Mouse (Mus musculus) lung, adult 2 months (tissue): ENCODE measurements at regions not wholly inside any gene's neighbourhood (a gene's known extent, or its start where the extent isn't known, plus 50 kb on each side); places are given as distances from the start of the nearest gene placed in this dataset.

Experiments
- CTCF ChIP-seq: fragments of 200-500 bp; IDR thresholded peaks from 2 replicates; pipeline ENCODE4 v1.5.1; 2011; ENCODE audit warnings: mild to moderate bottlenecking, low read length, control low read depth; ENCODE audit not compliant: insufficient read depth
- POLR2A ChIP-seq: fragments of 200-500 bp; IDR thresholded peaks from 2 replicates; pipeline ENCODE4 v1.6.1; 2011; ENCODE audit warnings: low read depth, mild to moderate bottlenecking, control low read depth, low read length, borderline replicate concordance; ENCODE audit errors: extremely low read depth

DNA sequence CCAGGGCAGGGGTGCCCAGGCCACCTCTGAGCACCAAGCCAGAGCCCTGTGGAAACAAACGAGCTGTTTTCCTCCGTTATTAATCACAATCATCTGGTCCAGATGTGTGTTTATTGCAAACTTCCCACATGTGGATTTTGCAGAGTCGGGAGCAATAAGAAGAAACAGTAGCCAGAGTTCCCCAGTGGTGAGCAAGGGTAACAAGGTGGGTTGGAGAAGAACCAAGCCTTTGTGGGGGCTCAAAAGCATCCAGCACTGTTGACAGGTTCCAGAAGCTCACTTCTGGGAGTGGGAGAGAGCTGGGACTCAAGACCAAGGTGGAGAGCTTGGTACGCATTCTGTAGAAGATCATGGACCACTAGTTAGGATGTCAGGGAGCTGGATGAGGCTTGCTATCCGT lies 63.6 kb downstream of the Hif1an start:
- no peak for TF ChIP-seq POLR2A
- TF ChIP-seq CTCF = no peak
